Mouse (Mus musculus) heart, adult 11 months (tissue): Measurements from ENCODE around the gene Arhgef10l.
A peak's percentile ranks its signal among the peaks of the same experiment; 100 is the strongest.

Experiments used
- DNase-seq: peaks from one replicate; pipeline ENCODE4 v3.0.0; 2022

Gene Arhgef10l

GRCm38 (mm10) chr4:140631276-140631849 is 34.4 kb downstream of the Arhgef10l start:
- DNase-seq: no peak

GRCm38 (mm10) chr4:140630651-140631241 is 35.1 kb downstream of the Arhgef10l start:
- DNase-seq: peak; percentile 99

- DNase-seq: no peak
These were observed 35.7 kb downstream of the Arhgef10l start for GRCm38 (mm10) chr4:140630136-140630535.

GRCm38 (mm10) chr4:140628971-140629370 is 36.8 kb downstream of the Arhgef10l start:
- DNase-seq: peak; percentile 94

GRCm38 (mm10) chr4:140628412-140628943 is 37.3 kb downstream of the Arhgef10l start:
- DNase-seq: no peak

GRCm38 (mm10) chr4:140625651-140626525 is 39.9 kb downstream of the Arhgef10l start:
- peak; percentile 93 for DNase-seq

GRCm38 (mm10) chr4:140624468-140625176 is 41.2 kb downstream of the Arhgef10l start:
- DNase-seq: peak; percentile 97

- DNase-seq: no peak
These were observed 41.7 kb downstream of the Arhgef10l start for GRCm38 (mm10) chr4:140624087-140624467.

GRCm38 (mm10) chr4:140622819-140623218 is 43.0 kb downstream of the Arhgef10l start:
- DNase-seq: peak; percentile 96

GRCm38 (mm10) chr4:140620496-140620895 is 45.3 kb downstream of the Arhgef10l start:
- DNase-seq: no peak

- peak; percentile 97 for DNase-seq
These were observed 48.1 kb downstream of the Arhgef10l start for GRCm38 (mm10) chr4:140617391-140618385.

GRCm38 (mm10) chr4:140616894-140617293 is 48.9 kb downstream of the Arhgef10l start:
- no peak for DNase-seq

GRCm38 (mm10) chr4:140616196-140616595 is 49.6 kb downstream of the Arhgef10l start:
- DNase-seq: no peak

GRCm38 (mm10) chr4:140615771-140616170 is 50.0 kb downstream of the Arhgef10l start:
- DNase-seq: no peak

GRCm38 (mm10) chr4:140614553-140614952 is 51.3 kb downstream of the Arhgef10l start:
- DNase-seq: no peak

- DNase-seq: no peak
These were observed 51.7 kb downstream of the Arhgef10l start for GRCm38 (mm10) chr4:140614145-140614544.

- peak; percentile 94 for DNase-seq
These were observed 54.8 kb downstream of the Arhgef10l start for GRCm38 (mm10) chr4:140610841-140611609.

- DNase-seq: no peak
These were observed 57.5 kb downstream of the Arhgef10l start for GRCm38 (mm10) chr4:140608228-140608720.

GRCm38 (mm10) chr4:140606779-140607178 is 59.0 kb downstream of the Arhgef10l start:
- DNase-seq: no peak

GRCm38 (mm10) chr4:140606197-140606596 is 59.6 kb downstream of the Arhgef10l start:
- DNase-seq: no peak

GRCm38 (mm10) chr4:140605790-140606189 is 60.0 kb downstream of the Arhgef10l start:
- no peak for DNase-seq
